Mouse (Mus musculus): ENCODE measurements around the gene Socs1.

The Socs1 gene

DNA sequence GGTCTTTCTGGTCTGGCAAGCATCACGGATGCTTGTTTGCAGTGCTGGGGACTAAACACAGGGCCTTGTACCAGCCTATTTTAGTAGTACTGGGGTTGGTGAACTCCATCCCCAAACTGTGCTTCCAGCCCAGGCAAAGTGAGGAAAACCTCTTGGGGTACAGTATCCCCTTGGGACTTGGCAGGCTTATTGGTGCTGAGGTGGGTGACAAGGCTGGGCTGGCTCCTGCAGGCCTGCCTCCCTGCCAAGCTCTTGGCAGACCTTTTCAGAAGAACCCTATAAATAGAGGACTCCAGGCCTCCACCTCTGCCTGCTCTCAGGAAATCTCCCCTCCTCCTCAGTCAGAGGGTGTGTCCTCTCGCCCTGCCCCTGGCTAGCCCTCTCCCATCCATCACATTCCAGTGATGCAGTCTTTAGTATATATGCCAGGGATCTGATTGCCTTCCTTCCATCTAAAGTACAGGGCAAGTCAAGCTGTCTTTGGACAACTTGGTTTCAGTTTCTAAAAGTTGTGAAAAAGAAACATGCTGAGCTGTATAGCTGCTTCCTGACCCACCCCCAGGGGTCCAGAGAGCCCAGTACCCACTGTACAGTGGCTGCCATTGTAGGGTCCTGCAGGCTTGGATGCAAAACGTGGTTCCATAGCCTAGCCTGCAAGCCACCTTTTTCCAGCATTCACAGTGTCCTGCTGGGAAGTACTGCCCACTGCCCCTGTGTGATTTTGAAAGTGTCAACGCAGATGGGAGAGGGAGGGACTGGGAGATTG lies 1.6 kb upstream of the Socs1 start:
- no peak for DNase-seq (ENCODE audit: extremely low spot score, low spot score)

DNA sequence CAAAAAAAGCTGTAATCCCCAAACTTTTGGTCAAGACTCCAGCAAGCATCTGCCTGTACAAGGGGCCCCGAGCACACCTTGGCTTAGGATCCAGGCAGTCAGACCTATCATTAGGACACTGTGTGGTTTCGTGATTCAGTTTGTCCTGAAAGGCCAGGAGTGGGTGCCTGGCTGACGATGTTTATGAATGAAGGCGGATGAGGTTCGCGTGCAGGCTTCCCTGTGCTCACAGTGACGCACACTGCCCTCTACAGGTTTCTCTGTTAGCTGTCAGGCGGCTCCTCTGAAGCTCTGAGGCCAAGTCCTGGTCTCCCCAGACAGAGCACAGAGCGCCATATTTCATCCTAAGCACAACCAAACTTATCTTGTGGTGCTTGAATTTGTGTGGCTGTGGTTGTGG lies 952 bp upstream of the Socs1 start:
- peak; percentile 84 for DNase-seq (ENCODE audit: extremely low spot score, low spot score)

DNA sequence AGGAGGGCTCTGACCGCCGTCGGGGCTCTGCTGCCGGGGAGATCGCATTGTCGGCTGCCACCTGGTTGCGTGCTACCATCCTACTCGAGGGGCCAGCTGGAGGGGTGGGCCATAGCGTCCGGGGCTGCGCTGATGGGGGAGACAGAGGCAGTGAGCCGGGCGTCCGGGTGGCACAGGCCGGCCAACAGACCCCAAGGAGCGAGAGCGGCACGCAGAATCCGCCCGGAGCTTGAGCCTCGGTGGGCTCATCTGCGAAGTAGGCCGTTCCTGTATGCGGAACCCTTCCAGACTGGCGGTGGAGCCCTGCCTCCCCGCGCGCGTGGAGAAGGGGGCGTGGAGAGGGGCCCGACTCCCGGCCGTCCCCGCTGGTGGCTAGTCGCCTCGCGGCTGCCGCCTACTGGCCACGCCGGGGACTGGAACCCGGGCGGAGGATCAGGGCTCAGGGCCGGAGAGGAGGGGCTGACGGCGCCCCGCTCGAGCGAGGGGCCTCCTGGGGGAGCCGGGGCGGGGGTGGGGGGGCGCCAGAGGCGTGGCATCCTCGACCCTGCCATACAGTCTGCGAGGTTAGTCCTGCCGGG lies 454 bp downstream of the Socs1 start:
- DNase-seq (ENCODE audit: extremely low spot score, low spot score): peak; percentile 96

DNA sequence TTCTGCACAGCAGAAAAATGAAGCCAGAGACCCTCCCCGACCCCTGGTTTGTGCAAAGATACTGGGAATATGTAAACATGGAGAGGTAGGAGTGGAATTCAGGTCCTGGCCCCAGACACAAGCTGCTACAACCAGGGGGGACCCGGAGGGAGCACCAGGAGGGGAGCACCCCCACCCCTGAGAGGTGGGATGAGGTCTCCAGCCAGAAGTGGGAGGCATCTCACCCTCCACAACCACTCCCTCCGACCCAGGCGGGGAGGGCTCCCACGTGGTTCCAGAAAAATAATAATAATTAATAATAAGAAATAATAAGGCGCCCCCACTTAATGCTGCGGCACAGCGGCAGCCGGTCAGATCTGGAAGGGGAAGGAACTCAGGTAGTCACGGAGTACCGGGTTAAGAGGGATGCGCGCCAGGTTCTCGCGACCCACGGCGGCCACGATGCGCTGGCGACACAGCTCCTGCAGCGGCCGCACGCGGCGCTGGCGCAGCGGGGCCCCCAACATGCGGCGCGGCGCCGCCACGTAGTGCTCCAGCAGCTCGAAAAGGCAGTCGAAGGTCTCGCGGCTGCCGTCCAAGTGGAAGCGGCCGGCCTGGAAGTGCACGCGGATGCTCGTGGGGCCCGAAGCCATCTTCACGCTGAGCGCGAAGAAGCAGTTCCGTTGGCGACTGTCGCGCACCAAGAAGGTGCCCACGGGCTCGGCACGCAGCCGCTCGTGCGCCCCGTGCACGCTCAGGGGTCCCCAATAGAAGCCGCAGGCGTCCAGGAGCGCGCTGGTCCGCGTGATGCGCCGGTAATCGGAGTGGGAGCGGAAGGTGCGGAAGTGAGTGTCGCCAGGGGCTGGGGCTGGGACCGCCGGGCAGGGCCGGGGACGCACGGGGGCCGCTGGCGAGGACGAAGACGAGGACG lies 1.2 kb downstream of the Socs1 start:
- DNase-seq (ENCODE audit: extremely low spot score, low spot score): peak; percentile 70

DNA sequence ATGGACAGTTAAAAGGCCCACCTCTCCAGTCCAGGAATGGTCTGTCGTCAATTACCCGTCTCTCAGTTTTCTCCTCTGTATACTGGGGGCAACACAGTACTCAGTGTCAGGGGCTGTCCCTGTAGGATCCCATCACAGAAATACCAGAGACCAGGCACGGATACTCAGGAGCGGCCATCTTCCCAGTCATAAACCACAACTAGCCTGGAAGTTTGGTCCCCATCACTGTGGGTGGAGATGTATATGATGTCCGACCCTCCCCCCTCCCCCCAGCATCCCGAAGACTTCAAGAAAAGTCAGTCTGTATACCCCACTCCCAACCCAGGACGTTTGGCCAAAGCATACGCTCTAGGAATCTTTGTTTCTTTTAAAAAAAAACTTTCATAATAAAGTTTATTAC lies 1.9 kb downstream of the Socs1 start:
- no peak for DNase-seq (ENCODE audit: extremely low spot score, low spot score)

DNA sequence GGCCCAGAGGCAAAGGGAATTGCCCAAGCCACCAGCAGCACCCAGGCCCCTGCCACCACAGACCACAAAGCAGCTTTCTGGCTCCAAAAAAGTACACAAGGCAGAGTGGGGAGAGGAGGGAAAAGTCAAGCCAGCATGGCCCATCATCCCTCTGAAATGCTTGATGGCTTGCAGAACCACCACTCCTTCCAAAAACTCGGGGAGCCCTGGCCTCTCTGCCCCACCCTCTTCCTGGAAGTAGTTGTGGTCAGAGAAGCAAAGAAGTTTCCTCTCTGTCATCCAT lies 2.2 kb downstream of the Socs1 start:
- DNase-seq (ENCODE audit: extremely low spot score, low spot score): no peak

DNA sequence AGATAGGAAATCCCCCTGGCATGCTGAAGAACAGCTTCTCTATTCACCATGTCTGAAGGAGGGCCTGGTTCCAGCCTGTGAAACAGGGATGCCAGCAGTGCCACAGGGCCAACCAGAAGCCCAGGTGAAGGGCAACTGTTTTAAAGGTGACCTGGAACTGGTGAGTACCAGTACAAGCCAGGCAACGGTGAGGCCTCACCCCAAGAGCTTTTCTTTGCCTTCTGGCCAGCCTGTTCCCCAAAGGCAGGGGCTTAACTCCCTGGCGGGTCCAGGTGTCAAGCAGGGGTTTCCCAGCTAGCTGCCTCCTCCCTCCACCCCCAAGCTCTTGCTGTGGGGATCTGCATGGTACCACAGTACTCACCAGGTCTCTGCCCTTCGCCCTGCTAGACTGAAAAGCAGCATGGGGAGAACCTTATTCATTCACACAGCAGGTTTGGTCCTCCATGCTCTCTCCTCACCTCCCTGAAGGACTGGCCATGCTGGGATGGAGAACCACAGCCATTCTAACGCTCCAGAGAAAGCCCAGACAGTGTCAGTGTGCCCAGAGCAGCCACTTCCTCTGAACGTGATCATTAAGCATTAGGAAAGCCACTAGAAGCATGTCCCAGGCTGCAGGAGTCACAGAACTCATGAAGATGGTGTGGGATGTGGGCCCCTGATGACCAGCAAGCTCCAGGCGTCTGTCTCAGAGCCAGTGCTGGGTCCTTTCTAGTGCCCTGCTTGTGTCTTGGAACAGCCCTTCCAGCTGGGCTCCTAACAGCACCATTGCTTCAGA lies 2.8 kb downstream of the Socs1 start:
- no peak for DNase-seq (ENCODE audit: extremely low spot score, low spot score)

DNA sequence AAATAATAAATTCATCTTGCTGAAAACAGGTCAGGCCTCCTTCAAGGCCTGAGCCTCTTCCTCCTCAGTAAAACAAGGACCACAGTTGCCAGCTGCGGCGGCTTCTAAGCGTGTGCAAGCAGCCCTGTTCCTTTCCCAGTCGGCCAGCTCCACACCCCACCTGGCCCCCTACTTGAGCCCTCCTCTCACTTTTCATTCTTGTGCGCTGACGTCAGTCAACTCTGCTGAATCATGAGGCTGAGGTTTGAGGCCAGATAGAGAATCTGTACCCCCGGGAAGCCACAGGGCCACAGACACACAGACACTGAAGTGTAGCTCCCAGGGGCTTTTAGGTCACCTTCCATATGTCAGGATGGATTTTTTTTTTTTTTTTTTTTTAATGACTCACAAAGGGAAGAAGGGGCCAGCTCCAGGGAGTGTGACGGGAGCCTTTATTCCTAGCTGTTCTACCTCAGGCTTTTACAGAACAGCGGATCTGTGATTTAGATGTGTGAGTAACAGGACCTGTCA lies 3.4 kb downstream of the Socs1 start:
- DNase-seq (ENCODE audit: extremely low spot score, low spot score): no peak

DNA sequence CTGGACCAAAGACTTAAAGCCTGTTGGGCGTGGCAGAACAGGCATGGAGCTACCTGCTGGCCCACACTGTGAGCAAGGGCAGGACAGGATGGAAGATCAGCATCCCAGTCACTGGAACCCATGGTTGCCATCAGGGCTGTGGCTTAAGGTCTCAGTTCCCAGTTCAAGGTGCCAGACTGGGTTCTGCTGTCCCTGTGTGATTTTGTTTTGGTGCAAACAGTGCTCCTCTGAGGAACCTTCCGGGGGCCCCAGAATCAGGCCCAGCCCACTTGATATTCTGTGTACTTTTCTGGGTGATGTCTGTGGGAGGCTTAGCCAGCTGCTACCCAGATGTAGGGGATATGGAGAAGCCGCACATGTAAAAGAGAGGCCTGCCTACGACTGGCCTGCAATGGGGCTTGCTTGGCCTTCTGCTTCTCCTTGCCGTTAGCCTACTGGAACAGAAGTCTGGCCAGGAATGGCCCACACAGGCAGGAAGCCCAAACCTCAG lies 4.7 kb downstream of the Socs1 start:
- DNase-seq (ENCODE audit: extremely low spot score, low spot score): no peak

DNA sequence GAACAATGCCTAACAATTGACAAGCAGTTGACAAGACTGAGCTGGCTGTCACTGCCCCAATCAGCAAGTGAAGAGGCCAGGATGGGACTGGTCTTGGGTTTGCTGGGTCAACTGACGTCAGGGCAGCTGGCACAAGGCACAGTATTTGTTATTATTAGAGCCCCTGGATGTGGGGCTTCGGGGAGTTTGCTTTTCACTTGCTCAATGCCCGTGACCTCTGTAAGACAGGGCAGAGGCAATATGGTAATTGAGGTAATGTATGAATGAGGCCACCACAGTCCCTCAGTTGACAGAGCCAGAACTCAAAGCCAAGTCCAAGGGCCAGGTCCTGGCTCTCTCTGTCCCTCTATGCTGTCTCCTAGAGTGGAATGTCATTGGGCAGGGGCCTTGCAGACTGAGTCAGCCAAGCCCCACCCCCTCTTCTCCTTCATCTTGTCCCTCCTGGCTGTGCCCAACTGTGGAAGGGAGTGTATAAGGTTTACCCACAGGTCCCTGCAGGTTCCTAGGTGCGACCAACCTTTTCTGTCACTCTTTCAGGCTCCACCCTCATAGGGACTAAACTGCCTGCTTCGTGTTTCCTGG lies 7.7 kb downstream of the Socs1 start:
- DNase-seq (ENCODE audit: extremely low spot score, low spot score): no peak

DNA sequence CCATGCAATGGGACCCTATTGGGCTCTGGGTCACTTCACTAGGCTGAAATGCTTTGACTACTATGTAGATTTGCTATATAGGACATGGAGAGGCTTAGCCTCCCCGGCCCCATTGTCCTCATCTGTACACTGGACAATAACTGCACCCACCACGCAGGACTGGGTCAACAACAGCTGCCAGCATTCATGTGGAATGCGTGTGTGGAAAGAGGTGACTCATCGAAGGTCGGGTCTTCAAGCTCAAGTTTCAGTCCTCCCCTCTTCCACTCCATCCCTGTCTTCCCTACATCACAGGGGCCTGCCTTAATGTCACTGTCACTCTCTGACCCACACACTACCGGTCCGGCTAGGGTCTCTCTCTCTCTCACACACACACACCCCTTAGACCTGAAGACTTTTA lies 9.0 kb downstream of the Socs1 start:
- no peak for DNase-seq (ENCODE audit: extremely low spot score, low spot score)

DNA sequence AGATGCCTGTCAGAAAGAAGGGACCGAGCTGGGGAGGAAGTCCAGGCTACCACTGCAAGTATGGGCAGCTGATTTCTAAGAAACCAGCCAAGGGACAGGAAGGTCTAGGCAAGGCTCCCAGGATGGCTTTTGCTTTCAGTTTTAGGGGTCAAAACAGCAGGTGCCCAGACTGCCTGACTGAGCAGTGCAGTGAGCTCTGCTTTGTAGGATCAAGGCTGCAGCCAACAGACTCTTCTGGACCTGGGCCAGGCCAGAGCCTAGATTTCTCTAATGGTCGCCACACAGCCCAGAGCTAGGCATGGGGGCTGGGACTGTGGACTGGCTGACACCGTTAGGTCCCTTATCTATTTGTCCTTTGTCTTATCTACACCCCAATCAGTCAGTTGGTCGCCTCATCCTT lies 10.6 kb downstream of the Socs1 start:
- no peak for DNase-seq (ENCODE audit: extremely low spot score, low spot score)

DNA sequence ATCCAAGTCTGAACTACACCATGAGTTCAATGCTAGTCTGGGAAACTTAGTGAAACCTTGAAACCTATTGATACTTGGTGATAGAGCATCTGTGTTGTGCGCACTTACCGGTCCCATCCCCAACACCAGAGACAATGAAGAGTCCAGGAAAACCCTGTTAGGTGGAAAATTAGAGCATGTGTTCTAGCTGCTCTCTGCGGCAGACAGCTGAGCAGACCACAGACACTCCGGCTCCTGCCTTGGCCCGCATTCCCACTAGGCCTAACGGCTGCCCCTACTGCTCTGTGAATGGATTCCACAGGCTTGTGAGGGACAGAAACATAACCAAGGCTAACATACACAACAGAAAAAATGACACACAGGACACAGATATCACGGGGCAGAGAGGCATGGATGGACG lies 11.8 kb downstream of the Socs1 start:
- no peak for DNase-seq (ENCODE audit: extremely low spot score, low spot score)

DNA sequence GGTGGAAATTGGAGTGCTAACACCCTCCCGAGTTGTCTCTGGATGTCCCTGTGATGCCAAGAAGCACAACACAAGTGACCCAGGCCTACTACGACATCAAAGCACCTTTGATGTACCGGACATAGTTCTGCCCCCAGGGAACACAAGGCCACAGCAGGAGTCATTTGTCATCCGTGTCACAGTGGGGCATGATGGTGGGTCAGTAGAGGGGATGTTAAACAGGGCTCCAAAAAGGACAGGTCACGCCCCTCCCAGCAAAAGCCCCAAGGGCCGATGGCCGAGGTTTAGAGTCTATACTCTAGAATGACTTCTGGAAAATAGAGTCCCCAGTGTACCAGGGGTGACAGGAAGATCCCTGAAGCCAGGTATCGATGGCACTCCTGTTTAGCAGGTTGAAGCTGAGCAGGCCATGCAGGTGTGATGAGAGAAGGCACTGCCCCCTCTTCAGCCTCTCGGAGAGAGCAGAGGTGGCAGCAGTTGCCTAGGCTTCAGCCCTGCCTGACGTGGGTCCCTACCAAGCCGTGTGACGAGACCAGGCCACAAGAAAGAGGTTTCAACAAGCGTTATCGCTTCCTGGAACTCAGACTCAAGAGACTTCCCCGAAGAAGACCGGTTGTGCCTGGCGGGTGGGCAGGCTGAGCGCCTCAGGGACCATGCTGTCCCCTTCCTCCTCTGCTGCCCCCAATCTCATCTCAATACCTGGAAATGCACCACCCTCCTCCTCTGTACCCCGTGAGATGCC lies 13.4 kb downstream of the Socs1 start:
- no peak for DNase-seq (ENCODE audit: extremely low spot score, low spot score)

DNA sequence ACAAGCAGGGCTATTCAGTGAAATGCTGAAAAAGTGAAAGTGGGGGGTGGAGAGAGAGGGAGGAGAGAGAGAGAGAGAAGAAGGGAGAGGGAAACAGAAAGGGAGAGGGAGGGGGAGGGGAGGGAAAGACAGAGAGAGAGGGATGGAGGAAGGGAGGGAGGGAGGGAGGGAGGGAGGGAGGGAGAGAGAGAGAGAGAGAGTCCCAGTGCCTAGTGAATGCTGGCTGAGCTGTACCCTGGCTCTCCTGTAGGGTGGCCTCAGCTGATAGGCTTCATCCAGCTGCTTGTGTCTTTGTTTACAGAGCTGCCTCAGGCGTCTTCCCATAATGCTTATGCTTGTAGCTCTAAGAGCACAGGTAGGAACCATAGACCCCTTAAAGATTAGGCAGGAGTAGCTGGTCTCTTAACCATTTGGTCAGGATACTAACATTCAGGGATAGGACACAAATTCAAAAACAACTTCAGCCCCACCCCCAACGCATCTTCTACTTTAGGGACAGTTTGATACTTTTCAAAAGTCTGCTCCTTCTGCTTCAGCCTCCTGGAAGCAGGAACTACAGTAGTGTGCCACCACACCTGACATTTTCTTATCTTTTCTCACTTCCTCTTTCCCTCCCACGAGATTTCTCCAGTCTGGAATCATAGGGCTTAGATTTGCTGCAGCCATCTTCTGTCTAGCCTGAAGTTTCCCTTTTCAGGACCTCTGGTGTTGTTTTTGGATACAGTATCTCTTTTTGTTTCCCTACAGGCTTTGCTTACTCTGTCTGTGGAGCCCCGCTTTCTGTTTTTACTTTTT lies 14.6 kb downstream of the Socs1 start:
- DNase-seq (ENCODE audit: extremely low spot score, low spot score): no peak

DNA sequence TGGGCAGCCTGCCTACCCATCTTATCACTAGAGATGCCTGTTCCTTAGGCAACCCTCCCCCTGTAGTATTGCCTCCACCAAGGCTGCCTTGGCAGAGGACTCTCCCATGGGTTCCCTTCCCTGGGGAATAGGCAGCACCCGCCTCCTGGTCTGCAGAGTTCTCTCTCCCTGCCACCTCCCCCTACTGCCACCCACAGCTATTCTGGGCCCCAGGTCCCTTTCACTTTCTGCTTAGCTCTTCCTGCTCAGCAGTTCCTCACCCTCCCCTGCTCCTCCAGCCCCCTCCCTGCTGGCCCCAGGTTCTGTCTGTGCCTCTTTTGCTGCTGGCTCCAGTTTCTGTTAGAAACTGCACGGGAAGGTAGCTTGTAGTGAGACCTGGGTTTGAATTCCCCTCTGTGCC lies 15.7 kb downstream of the Socs1 start:
- DNase-seq (ENCODE audit: extremely low spot score, low spot score): no peak

DNA sequence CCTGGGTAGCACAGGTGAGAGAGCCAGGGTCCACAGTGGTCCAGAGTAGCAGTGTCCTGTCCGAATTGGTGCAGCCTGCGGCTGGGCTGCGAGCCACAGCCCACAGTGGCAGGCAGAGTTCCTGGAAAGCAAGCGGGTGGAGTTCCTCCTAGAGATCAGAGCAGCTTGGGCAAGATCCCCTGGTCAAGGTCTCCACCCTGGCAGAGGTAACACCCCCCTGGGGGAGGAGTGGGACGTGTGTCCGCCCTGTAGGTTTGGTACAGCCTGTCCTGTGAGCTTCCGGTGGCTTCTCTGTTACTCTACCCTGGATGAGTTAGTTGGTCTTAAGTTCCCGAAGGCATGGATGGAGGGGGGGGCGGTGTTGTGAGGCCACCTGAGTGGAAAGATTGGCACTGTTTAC lies 16.5 kb downstream of the Socs1 start:
- DNase-seq (ENCODE audit: extremely low spot score, low spot score): no peak

DNA sequence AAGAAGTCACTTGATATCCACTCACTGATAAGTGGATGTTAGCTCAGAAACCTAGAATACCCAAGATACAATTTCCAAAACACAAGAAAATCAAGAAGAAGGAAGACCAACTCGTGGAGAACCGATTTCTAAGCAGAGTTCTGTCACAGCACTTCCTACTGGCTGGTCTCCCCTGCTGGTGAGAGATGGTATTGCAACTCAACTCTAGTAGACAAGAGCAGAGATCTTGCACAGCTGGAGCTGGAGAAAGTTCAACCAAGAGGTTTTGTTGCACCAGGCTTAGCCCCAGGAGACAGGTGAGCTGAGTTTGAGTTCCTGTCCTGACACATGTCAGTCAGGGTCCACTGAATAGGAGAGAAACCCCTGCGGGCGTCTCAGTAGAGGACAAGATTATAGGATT lies 18.2 kb downstream of the Socs1 start:
- DNase-seq (ENCODE audit: extremely low spot score, low spot score): peak; percentile 59

DNA sequence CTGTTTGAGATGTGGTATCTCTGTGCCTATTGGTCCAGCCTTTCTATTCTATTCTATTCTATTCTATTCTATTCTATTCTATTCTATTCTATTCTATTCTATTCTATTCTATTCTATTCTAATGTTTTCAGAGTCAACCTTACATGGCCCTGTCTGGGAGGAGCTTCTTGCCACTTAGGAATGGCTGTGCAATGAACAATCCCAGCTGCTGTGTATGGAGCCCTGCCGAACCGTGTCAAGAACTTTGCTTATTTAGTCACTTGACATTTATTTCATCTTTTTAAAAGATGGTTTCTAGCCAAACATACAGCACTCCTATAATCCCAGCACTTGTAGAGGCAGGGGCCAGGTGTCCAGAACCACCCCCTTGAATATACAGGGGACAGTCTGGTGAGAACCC lies 21.0 kb downstream of the Socs1 start:
- no peak for DNase-seq (ENCODE audit: extremely low spot score, low spot score)
